Mouse (Mus musculus) kidney, adult 2 months (tissue): ENCODE measurements around the gene Dffb. TPM values are rescaled to one million over a fixed set of nuclear protein-coding genes. Genes with fewer than 3 reads are reported as not detected.
"Not testable (repeated sequence)": the region's sequence is repeated elsewhere in the genome, so short reads cannot be mapped to it uniquely, and the experiment has no call there.

Experiments
- DNase-seq: peaks from one replicate; pipeline ENCODE4 v3.0.0; 2021
- H3K27ac ChIP-seq: fragments of 200-500 bp; 2 replicates; pipeline ENCODE4 v1.5.1; 2012; ENCODE audit warnings: low read depth, low read length, control low read depth, inconsistent platforms; ENCODE audit not compliant: insufficient read depth
- H3K27me3 ChIP-seq: fragments of 200-500 bp; replicated peaks from 2 replicates; pipeline ENCODE4 v1.6.1; 2012; ENCODE audit warnings: mild to moderate bottlenecking, moderate library complexity, low read length, inconsistent platforms; ENCODE audit not compliant: control insufficient read depth, insufficient read depth
- H3K36me3 ChIP-seq: fragments of 200-500 bp; 2 replicates; pipeline ENCODE4 v1.6.1; 2012; ENCODE audit warnings: mild to moderate bottlenecking, moderate library complexity, low read length, inconsistent platforms; ENCODE audit not compliant: control insufficient read depth, insufficient read depth
- H3K4me1 ChIP-seq: fragments of 200-500 bp; 2 replicates; pipeline ENCODE4 v1.6.1; 2011; ENCODE audit warnings: low read length; ENCODE audit not compliant: control insufficient read depth, insufficient read depth
- H3K4me3 ChIP-seq: fragments of 200-500 bp; 2 replicates; pipeline ENCODE4 v1.5.1; 2011; ENCODE audit warnings: mild to moderate bottlenecking, low read depth, low read length, control low read depth; ENCODE audit not compliant: insufficient read depth
- CTCF ChIP-seq: fragments of 200-500 bp; conservative IDR thresholded peaks from 2 replicates; pipeline ENCODE4 v1.5.1; 2011; ENCODE audit warnings: low read depth, mild to moderate bottlenecking, control low read depth, low read length, moderate library complexity, mixed read lengths; ENCODE audit not compliant: insufficient read depth, insufficient read length
- POLR2A ChIP-seq: fragments of 200-500 bp; IDR thresholded peaks from one replicate; pipeline ENCODE4 v1.6.1; 2011; ENCODE audit warnings: low read depth, low read length, control low read depth
- WGBS: fragments of 180-500 bp; shearing (Covaris S2); methylation state at CpG from one replicate; pipeline ENCODE4 v1.1.7; 2018; 5-methylcytosine and 5-hydroxymethylcytosine counted together
- polyA plus RNA-seq: library from polyadenylated mRNA; depleted of rRNA; stranded (reverse); fragments of >200 nt; gene quantifications from 2 replicates; pipeline ENCODE4 v1.2.3, GENCODE M21; 2012; rRNA removed

Dffb gene
- polyA plus RNA-seq, 1 experiment, result 5.0 TPM

DNA sequence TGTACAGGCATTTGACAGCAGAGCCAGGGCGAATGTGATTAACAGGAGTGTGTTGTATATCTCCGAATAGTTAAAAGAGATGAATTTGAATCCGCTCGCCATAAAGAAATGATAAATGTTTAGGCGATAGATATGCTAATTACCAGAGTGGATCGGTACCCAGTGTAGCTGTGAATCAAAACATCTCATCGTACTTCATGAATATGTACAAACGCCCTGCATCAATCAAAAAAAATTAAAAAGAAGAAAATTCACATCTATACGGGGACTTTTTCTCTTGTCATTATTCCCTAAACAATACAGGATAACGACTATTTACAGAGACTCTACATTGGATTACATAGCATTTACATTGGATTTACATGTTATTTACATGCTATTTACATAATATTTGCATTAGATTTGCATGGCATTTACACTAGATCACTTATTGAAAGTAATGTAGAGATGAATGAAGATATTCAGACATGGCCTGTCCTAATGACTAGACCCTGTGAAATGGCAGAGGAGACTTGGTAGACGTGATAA, 46.1 kb downstream of the Dffb start:
- H3K36me3 ChIP-seq, result no peaks in the 10 kb centered on the region
- DNase-seq, result no peak
- no peaks in the 10 kb centered on the region for H3K4me1 ChIP-seq
- no peak overlapping the region for H3K27ac ChIP-seq
- H3K4me3 ChIP-seq, result no peak overlapping the region
- TF ChIP-seq CTCF (no peak), POLR2A (no peak)
- WGBS, result 89% methylated on average over 11 of the region's 11 CpGs
- H3K27me3 ChIP-seq, result no peaks in the 10 kb centered on the region

DNA sequence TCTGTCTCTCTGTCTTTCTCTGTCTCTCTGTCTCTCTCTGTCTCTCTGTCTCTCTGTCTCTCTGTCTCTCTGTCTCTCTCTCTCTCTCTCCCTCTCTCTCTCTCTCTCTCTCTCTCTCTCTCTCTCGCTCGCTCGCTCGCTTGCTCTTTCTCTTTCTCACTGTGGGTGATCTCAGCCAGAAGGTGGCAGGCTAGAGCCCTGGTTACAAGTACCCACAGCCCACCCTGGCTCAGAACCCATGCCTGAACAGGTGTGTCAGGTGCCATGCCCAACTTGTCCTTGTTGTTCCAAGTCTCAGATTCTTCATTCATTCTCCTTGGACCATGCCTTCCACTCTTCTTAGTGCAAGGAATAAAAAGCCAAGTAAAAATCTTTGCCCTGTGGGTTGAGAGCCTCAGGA, 52.8 kb downstream of the Dffb start:
- 19% methylated on average over 4 of the region's 4 CpGs for WGBS
- not testable (repeated sequence) for H3K4me3 ChIP-seq, H3K27ac ChIP-seq, H3K4me1 ChIP-seq, DNase-seq, H3K36me3 ChIP-seq, H3K27me3 ChIP-seq
- 0 out of 2 replicates have a peak, but pooled peaks have one; percentile 17 for TF ChIP-seq CTCF

- H3K27ac ChIP-seq, result no peak overlapping the region
- DNase-seq, result no peak
- WGBS, result 69% methylated on average over 9 of the region's 9 CpGs
- H3K36me3 ChIP-seq, result no peaks in the 10 kb centered on the region
- H3K4me1 ChIP-seq, result no peaks in the 10 kb centered on the region
- no peaks in the 10 kb centered on the region for H3K27me3 ChIP-seq
- H3K4me3 ChIP-seq, result no peak overlapping the region
- TF ChIP-seq CTCF, result no peak
- no peak for TF ChIP-seq POLR2A
Observed at GRCm38 (mm10) chr4:153920517-153921233, 54.3 kb downstream of the Dffb start.

GRCm38 (mm10) chr4:153917773-153918500, 57.0 kb downstream of the Dffb start:
- H3K4me3 ChIP-seq, result no peak overlapping the region
- WGBS, result 50% methylated on average over 8 of the region's 8 CpGs
- H3K27me3 ChIP-seq, result no peaks in the 10 kb centered on the region
- DNase-seq, result no peak
- TF ChIP-seq CTCF, result no peak
- no peak for TF ChIP-seq POLR2A
- no peak overlapping the region for H3K27ac ChIP-seq
- H3K4me1 ChIP-seq, result no peaks in the 10 kb centered on the region
- no peaks in the 10 kb centered on the region for H3K36me3 ChIP-seq

Other genes starting within 250 kb of the Dffb start
- gene A430005L14Rik, start 17.9 kb downstream of the Dffb start, polyA plus RNA-seq, result 42.6 and 45.1 TPM in 2 replicates
- 18.4 and 19.7 TPM in 2 replicates for gene Cep104, start 68 bp upstream of the Dffb start, polyA plus RNA-seq
- gene Lrrc47, start 36.6 kb upstream of the Dffb start, polyA plus RNA-seq, result 40.2 and 48.2 TPM in 2 replicates
- 294 and 307 TPM in 2 replicates for gene Smim1, start 51.1 kb upstream of the Dffb start, polyA plus RNA-seq
- not detected in 2 replicates for gene Ccdc27, start 67.6 kb upstream of the Dffb start, polyA plus RNA-seq
- 0.03 TPM in 2 replicates for gene Trp73, start 165.1 kb upstream of the Dffb start, polyA plus RNA-seq
- gene Wrap73, start 167.2 kb upstream of the Dffb start, polyA plus RNA-seq, result 18.4 and 18.7 TPM in 2 replicates
- gene Tprgl, start 185.5 kb upstream of the Dffb start, polyA plus RNA-seq, result 173 and 177 TPM in 2 replicates
- gene Megf6, start 195.6 kb upstream of the Dffb start, polyA plus RNA-seq, result 0.55 and 1.2 TPM in 2 replicates